Comparison of ENCODE assay signal across 20 mouse cellular contexts in the genomic region with DNA sequence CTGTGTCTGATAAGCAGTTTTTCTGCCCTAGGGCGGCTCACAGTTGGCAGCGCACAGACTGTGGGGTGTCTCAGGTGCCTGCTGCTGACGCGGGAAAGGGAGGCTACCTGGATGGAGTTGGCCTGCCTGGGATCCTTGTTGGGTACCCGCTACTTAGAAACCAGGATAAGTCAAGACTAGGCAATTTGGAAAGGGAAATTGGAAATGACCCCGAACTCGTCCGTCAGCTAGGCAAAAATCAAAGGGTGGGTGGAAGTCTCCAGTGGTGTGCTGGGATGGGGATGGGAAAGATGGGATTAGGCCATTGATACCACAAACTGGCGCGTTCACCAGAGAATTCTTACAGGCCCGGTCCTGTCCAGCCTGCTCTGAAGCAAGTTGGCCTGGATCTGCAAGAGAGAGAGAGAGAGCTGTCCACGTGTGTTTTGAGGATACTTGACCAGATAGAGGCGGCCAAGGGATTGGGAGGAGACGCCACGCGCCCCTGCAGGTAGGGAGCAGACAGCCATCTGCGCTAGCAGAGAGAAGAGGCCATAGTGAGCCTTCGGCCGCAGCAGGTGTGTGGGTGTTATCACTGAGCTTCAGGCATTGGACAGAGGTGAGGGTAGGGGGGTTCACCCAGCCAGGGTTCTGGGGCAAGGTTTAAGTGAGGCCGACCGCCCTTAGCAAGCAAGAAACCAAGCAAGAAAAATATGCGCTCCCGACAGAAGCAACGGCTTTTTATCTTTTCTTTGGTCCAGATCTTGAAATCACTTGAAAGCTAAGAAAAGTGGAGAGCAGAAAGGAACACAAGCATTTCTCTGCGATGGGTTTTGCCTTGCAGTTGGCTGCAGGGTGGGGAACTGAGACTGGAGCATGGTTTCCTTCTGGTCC. TPM values are rescaled to one million over a fixed set of nuclear protein-coding genes. Genes with fewer than 3 reads are reported as not detected.
DNase-seq lines count a peak whose midpoint lies in the region; ATAC-seq lines count a peak whose summit lies in the region.
"Had no signal": no experiment of that assay in that cellular context is flagged by ENCODE, and none has a peak within 500 bp of the region (broad histone marks: within the 10 kb centered on the region; RNA-seq: fewer than 3 reads in every experiment).

No protein-coding gene starts in this region.

- no peak overlapping the region for H3K27ac ChIP-seq in hindbrain, embryonic 10.5 days
- H3K27ac ChIP-seq in hindbrain, embryonic 13.5 days = no peak overlapping the region
- H3K27ac ChIP-seq in intestine, embryonic 16.5 days (ENCODE audit: low read length) = peak overlapping the region; percentile 79
- H3K27ac ChIP-seq: heart, embryonic 15.5 days; hindbrain, embryonic 15.5 days had no signal

- no peak overlapping the region for H3K9ac ChIP-seq in hindbrain, embryonic 13.5 days
- peak overlapping the region; percentile 67 for H3K9ac ChIP-seq in intestine, embryonic 16.5 days (ENCODE audit: low read depth, low read length)
- H3K9ac ChIP-seq: heart, embryonic 15.5 days; hindbrain, embryonic 15.5 days had no signal

- H3K4me1 ChIP-seq in hindbrain, embryonic 10.5 days (replicated peaks) = peaks cover 35% of the 10 kb centered on the region
- peaks cover 16% of the 10 kb centered on the region for H3K4me1 ChIP-seq in hindbrain, embryonic 13.5 days (replicated peaks)
- H3K4me1 ChIP-seq in intestine, embryonic 16.5 days (ENCODE audit: control insufficient read depth, insufficient read depth, low read length) = peaks cover 12% of the 10 kb centered on the region

- ATAC-seq in hindbrain, embryonic 13.5 days (ENCODE audit: low FRiP score) = no peak
- ATAC-seq in intestine, embryonic 16.5 days = no peak
- ATAC-seq: Patski had no signal

- no peaks in the 10 kb centered on the region for H3K9me3 ChIP-seq in hindbrain, embryonic 10.5 days
- no peaks in the 10 kb centered on the region for H3K9me3 ChIP-seq in hindbrain, embryonic 13.5 days
- no peaks in the 10 kb centered on the region for H3K9me3 ChIP-seq in intestine, embryonic 16.5 days (ENCODE audit: control insufficient read depth, low read length)
- H3K9me3 ChIP-seq: heart, embryonic 15.5 days; hindbrain, embryonic 15.5 days had no signal

- DNase-seq in hindbrain, embryonic 10.5 days (ENCODE audit: low spot score) = peak; percentile 51
- peak; percentile 14 for DNase-seq in retina, postnatal 1 day
- no peak for DNase-seq in retina, embryonic 14.5 days (ENCODE audit: low spot score)
- DNase-seq in adrenal gland, adult 18-20 months (ENCODE audit: low spot score in 2 of 2) = no peak
- no peak for DNase-seq in cerebellum, adult 9-10 months
- DNase-seq: adrenal gland, adult 8-10 months; cerebellum, postnatal 25 days; gastrocnemius, postnatal 10 days; kidney, postnatal 36 days; layer of hippocampus, postnatal 36 days; lung, postnatal 14 days; thymus, postnatal 36 days had no signal

- peak overlapping the region; percentile 22; the same call in 1 of the 2 replicates for H3K4me3 ChIP-seq in hindbrain, embryonic 10.5 days
- H3K4me3 ChIP-seq in hindbrain, embryonic 13.5 days = no peak overlapping the region
- H3K4me3 ChIP-seq in intestine, embryonic 16.5 days (ENCODE audit: low read length) = peak overlapping the region; percentile 68
- H3K4me3 ChIP-seq: erythroblast, embryonic 14.5 days; heart, embryonic 15.5 days; hindbrain, embryonic 15.5 days had no signal

- no peak overlapping the region for H3K4me2 ChIP-seq in hindbrain, embryonic 13.5 days
- H3K4me2 ChIP-seq in intestine, embryonic 16.5 days (ENCODE audit: low read depth, low read length) = peak overlapping the region; percentile 57
- H3K4me2 ChIP-seq: hindbrain, embryonic 15.5 days had no signal

- H3K27me3 ChIP-seq in hindbrain, embryonic 10.5 days (ENCODE audit: insufficient read depth, poor library complexity, severe bottlenecking) = peaks cover 100% of the 10 kb centered on the region
- peaks cover 96% of the 10 kb centered on the region for H3K27me3 ChIP-seq in hindbrain, embryonic 13.5 days
- H3K27me3 ChIP-seq in intestine, embryonic 16.5 days (replicated peaks; ENCODE audit: control insufficient read depth, insufficient read depth, low read length) = peaks cover 24% of the 10 kb centered on the region
- H3K27me3 ChIP-seq: Patski had no signal

- 2% methylated on average over 25 of the region's 25 CpGs for WGBS in hindbrain, embryonic 10.5 days
- 2% methylated on average over 25 of the region's 25 CpGs for WGBS in hindbrain, embryonic 13.5 days
- 3% methylated on average over 25 of the region's 25 CpGs for WGBS in intestine, embryonic 16.5 days

- H3K36me3 ChIP-seq in hindbrain, embryonic 10.5 days = no peaks in the 10 kb centered on the region
- H3K36me3 ChIP-seq in hindbrain, embryonic 13.5 days = no peaks in the 10 kb centered on the region
- H3K36me3 ChIP-seq in intestine, embryonic 16.5 days (ENCODE audit: control insufficient read depth, insufficient read depth, low read length) = no peaks in the 10 kb centered on the region
- H3K36me3 ChIP-seq: heart, embryonic 15.5 days; hindbrain, embryonic 15.5 days had no signal

RNA-seq across cellular contexts. Expression of a gene that starts 2.4 kb away (rescaled TPM):
- 0.56 and 1.0 TPM in 2 replicates for polyA plus RNA-seq in hindbrain, embryonic 10.5 days (2016; fragmentation: Nextera tagmentation; extraction: Ambion mirVana)
- 0.18 TPM in 1 of 2 replicates, not detected in the other for polyA plus RNA-seq in hindbrain, embryonic 13.5 days (2015; fragmentation: Nextera tagmentation; extraction: Ambion mirVana)
- polyA plus RNA-seq in intestine, embryonic 16.5 days (2015; fragmentation: Nextera tagmentation; extraction: Ambion mirVana) = 61.3 and 64.6 TPM in 2 replicates
- not detected for total RNA-seq in adrenal gland, adult 18-20 months (2021)
- total RNA-seq: adrenal gland, adult 8-10 months; gastrocnemius, postnatal 10 days; layer of hippocampus, postnatal 36 days; liver, adult 2 months; neutrophil, adult 5-6 weeks had no signal
- polyA plus RNA-seq: erythroblast, embryonic 14.5 days; heart, embryonic 15.5 days had no signal

Comparison
In these comparisons a context has a peak if more than half of its experiments do, and no peak if none do; other contexts are left out.
1. DNase-seq: peak in hindbrain, embryonic 10.5 days (single experiment) and retina, postnatal 1 day (single experiment); none in retina, embryonic 14.5 days (single experiment), adrenal gland, adult 18-20 months (0 of 2) and cerebellum, adult 9-10 months (single experiment).
2. RNA of a gene that starts 2.4 kb away (polyA plus RNA-seq): 61.3 to 64.6 TPM in intestine, embryonic 16.5 days; 0.56 to 1.0 TPM in hindbrain, embryonic 10.5 days and 0.18 TPM in hindbrain, embryonic 13.5 days; every median in the first group is over 10 times any median in the second.